31 mouse cellular contexts compared by ENCODE assay signal in genomic region chr8:90847980-90848379, GRCm38 (mm10). TPM values are rescaled to one million over a fixed set of nuclear protein-coding genes. Genes with fewer than 3 reads are reported as not detected.
DNase-seq lines count a peak whose midpoint lies in the region; ATAC-seq lines count a peak whose summit lies in the region.
"Had no signal": no experiment of that assay in that cellular context is flagged by ENCODE, and none has a peak within 500 bp of the region (broad histone marks: within the 10 kb centered on the region; RNA-seq: fewer than 3 reads in every experiment).

No protein-coding gene starts in this region.

- no peak overlapping the region for H3K4me2 ChIP-seq in midbrain, embryonic 13.5 days (replicated peaks)
- H3K4me2 ChIP-seq: forebrain, embryonic 13.5 days; heart, embryonic 12.5 days; heart, embryonic 15.5 days; hindbrain, embryonic 13.5 days; intestine, embryonic 15.5 days had no signal

- peaks cover 3% of the 10 kb centered on the region for H3K27me3 ChIP-seq in megakaryocyte, embryonic 14.5 days (replicated peaks)
- no peaks in the 10 kb centered on the region for H3K27me3 ChIP-seq in midbrain, embryonic 13.5 days
- H3K27me3 ChIP-seq: forebrain, embryonic 13.5 days; heart, embryonic 12.5 days; heart, embryonic 15.5 days; hindbrain, embryonic 13.5 days; intestine, embryonic 15.5 days had no signal

- H3K36me3 ChIP-seq in megakaryocyte, embryonic 14.5 days (replicated peaks; ENCODE audit: low read length), result no peaks in the 10 kb centered on the region
- no peaks in the 10 kb centered on the region for H3K36me3 ChIP-seq in midbrain, embryonic 13.5 days
- H3K36me3 ChIP-seq: heart, embryonic 15.5 days; intestine, embryonic 15.5 days had no signal

- no peak for ATAC-seq in megakaryocyte, adult 5-6 weeks (ENCODE audit: poor library complexity, severe bottlenecking)
- ATAC-seq in granulocyte monocyte progenitor cell, adult 5-6 weeks (replicated peaks; ENCODE audit: poor library complexity, severe bottlenecking), result peak; percentile 49; the same call in 1 of the 2 replicates
- ATAC-seq in midbrain, embryonic 13.5 days, result no peak
- ATAC-seq: activated CD4-positive, CD25-positive, alpha-beta regulatory T cell, adult 4 months; CD4-positive, CD25-positive, alpha-beta regulatory T cell, adult 4 months; forebrain, embryonic 13.5 days; forebrain, embryonic 16.5 days; hindbrain, embryonic 16.5 days; intestine, embryonic 15.5 days had no signal

- H3K4me3 ChIP-seq in megakaryocyte, embryonic 14.5 days (replicated peaks), result peak overlapping the region; percentile 12
- H3K4me3 ChIP-seq in midbrain, embryonic 13.5 days (replicated peaks), result no peak overlapping the region
- H3K4me3 ChIP-seq: forebrain, embryonic 10.5 days; forebrain, embryonic 13.5 days; heart, embryonic 12.5 days; heart, embryonic 15.5 days; hindbrain, embryonic 10.5 days; hindbrain, embryonic 13.5 days; intestine, embryonic 15.5 days had no signal

- peak; percentile 56 for DNase-seq in gastrocnemius, adult 18-20 months (ENCODE audit: low spot score)
- DNase-seq in gastrocnemius, postnatal 10 days, result no peak
- peak; percentile 22 for DNase-seq in NIH3T3 (ENCODE audit: low read depth)
- no peak for DNase-seq in kidney, postnatal 25 days
- DNase-seq: adrenal gland, postnatal 10 days; cerebellum, adult 18-20 months; cerebellum, adult 9-10 months; cerebellum, postnatal 14 days; gastrocnemius, postnatal 14 days; heart, adult 18-20 months; heart, postnatal 10 days; heart, postnatal 36 days; kidney, adult 11 months had no signal

- H3K9me3 ChIP-seq in megakaryocyte, embryonic 14.5 days, result no peaks in the 10 kb centered on the region
- no peaks in the 10 kb centered on the region for H3K9me3 ChIP-seq in midbrain, embryonic 13.5 days
- H3K9me3 ChIP-seq: forebrain, embryonic 10.5 days; forebrain, embryonic 13.5 days; heart, embryonic 12.5 days; heart, embryonic 15.5 days; hindbrain, embryonic 10.5 days; hindbrain, embryonic 13.5 days; intestine, embryonic 15.5 days had no signal

- WGBS in midbrain, embryonic 13.5 days, result 84% methylated on average over 7 of the region's 7 CpGs

- H3K27ac ChIP-seq in midbrain, embryonic 13.5 days, result no peak overlapping the region
- H3K27ac ChIP-seq: forebrain, embryonic 10.5 days; forebrain, embryonic 13.5 days; heart, embryonic 15.5 days; hindbrain, embryonic 10.5 days; hindbrain, embryonic 13.5 days; intestine, embryonic 15.5 days had no signal

- H3K9ac ChIP-seq in midbrain, embryonic 13.5 days (replicated peaks), result no peak overlapping the region
- H3K9ac ChIP-seq: forebrain, embryonic 13.5 days; heart, embryonic 12.5 days; heart, embryonic 15.5 days; hindbrain, embryonic 13.5 days; intestine, embryonic 15.5 days had no signal

- H3K4me1 ChIP-seq in megakaryocyte, embryonic 14.5 days, result peaks cover 7% of the 10 kb centered on the region; the same call in 1 of the 2 replicates
- peaks cover 23% of the 10 kb centered on the region for H3K4me1 ChIP-seq in midbrain, embryonic 13.5 days (replicated peaks)
- H3K4me1 ChIP-seq: intestine, embryonic 15.5 days had no signal

RNA-seq across cellular contexts. Expression of gene Chd9, which starts 19.8 kb away (rescaled TPM):
- 10 to 100 TPM; 28.7 to 53.9 TPM for total RNA-seq in gastrocnemius, adult 18-20 months (2021)
- 10 to 100 TPM; 42.6 to 51.8 TPM for total RNA-seq in gastrocnemius, postnatal 10 days (2021)
- polyA plus RNA-seq in megakaryocyte, embryonic 14.5 days (2012; ENCODE audit: insufficient read depth, low replicate concordance), result 0.17 and 0.65 TPM in 2 replicates
- total RNA-seq in megakaryocyte, adult 5-6 weeks (2015), result 91.1 and 104 TPM in 2 replicates
- 39.0 and 45.6 TPM in 2 replicates for total RNA-seq in megakaryocyte, adult 5-6 weeks (2017)
- total RNA-seq in granulocyte monocyte progenitor cell, adult 5-6 weeks (2014; fragmentation: Nextera tagmentation), result 108 and 162 TPM in 2 replicates
- total RNA-seq in granulocyte monocyte progenitor cell, adult 5-6 weeks (2017), result 55.7 and 75.6 TPM in 2 replicates
- polyA plus RNA-seq in midbrain, embryonic 13.5 days (2015; fragmentation: Nextera tagmentation; extraction: Ambion mirVana), result 61.1 and 69.6 TPM in 2 replicates

RNA-seq across cellular contexts. Expression of gene Gm19935, which starts 30.8 kb away (rescaled TPM):
- total RNA-seq in gastrocnemius, adult 18-20 months (2021), result not detected
- total RNA-seq in gastrocnemius, postnatal 10 days (2021), result not detected
- polyA plus RNA-seq in megakaryocyte, embryonic 14.5 days (2012; ENCODE audit: insufficient read depth, low replicate concordance), result not detected in 2 replicates
- not detected in 2 replicates for total RNA-seq in megakaryocyte, adult 5-6 weeks (2015)
- not detected in 2 replicates for total RNA-seq in megakaryocyte, adult 5-6 weeks (2017)
- not detected in 2 replicates for total RNA-seq in granulocyte monocyte progenitor cell, adult 5-6 weeks (2014; fragmentation: Nextera tagmentation)
- total RNA-seq in granulocyte monocyte progenitor cell, adult 5-6 weeks (2017), result not detected in 2 replicates
- not detected in 2 replicates for polyA plus RNA-seq in midbrain, embryonic 13.5 days (2015; fragmentation: Nextera tagmentation; extraction: Ambion mirVana)
- total RNA-seq: adrenal gland, adult 18-20 months; adrenal gland, postnatal 10 days; gastrocnemius, postnatal 14 days; heart, postnatal 10 days; heart, postnatal 36 days; MEL had no signal
- polyA plus RNA-seq: activated CD4-positive, CD25-positive, alpha-beta regulatory T cell, adult 4 months; CD4-positive, CD25-positive, alpha-beta regulatory T cell, adult 4 months; embryonic facial prominence, embryonic 11.5 days; forebrain, embryonic 10.5 days; forebrain, embryonic 13.5 days; heart, embryonic 12.5 days; heart, embryonic 15.5 days had no signal

Comparison
In these comparisons a context has a peak if more than half of its experiments do, and no peak if none do; other contexts are left out.
1. DNase-seq: peak in gastrocnemius, adult 18-20 months (single experiment) and NIH3T3 (single experiment); none in gastrocnemius, postnatal 10 days (single experiment) and kidney, postnatal 25 days (0 of 2).